Mouse (Mus musculus) gastrocnemius, adult 8-10 months (tissue): ENCODE measurements around the gene Rnf187. TPM values are rescaled to one million over a fixed set of nuclear protein-coding genes. Genes with fewer than 3 reads are reported as not detected.

Experiments used
- DNase-seq, 2 experiments: peaks; one replicate each; pipeline ENCODE4 v3.0.0; 2022; ENCODE audit warnings: low spot score in 2 of 2
- microRNA-seq: library from miRNA; unstranded; fragments of <30 nt; microRNA quantifications from one replicate; pipeline ENCODE4 v1.2.0, GENCODE M21; 2022
- total RNA-seq, 4 experiments: library from RNA; stranded (reverse); gene quantifications; 2 replicates each; pipeline ENCODE4 v1.2.4; 2022

Gene Rnf187
- total RNA-seq, 4 experiments from 2014 or later = 97.5 to 116 (median 100) TPM

GRCm38 (mm10) chr11:58903511-58904409 lies 35.0 kb downstream of the Rnf187 start, which contains the start of gene Zfp39:
TSS of gene Zfp39 (minus strand) at chr11:58904225.
- DNase-seq = peak; percentile 95 to 97

- no peak for DNase-seq
Observed at GRCm38 (mm10) chr11:58901080-58901479, 37.6 kb downstream of the Rnf187 start.

GRCm38 (mm10) chr11:58897485-58897884 lies 41.2 kb downstream of the Rnf187 start:
- DNase-seq = no peak

- no peak for DNase-seq
Observed at GRCm38 (mm10) chr11:58894456-58894855, 44.3 kb downstream of the Rnf187 start.

DNA sequence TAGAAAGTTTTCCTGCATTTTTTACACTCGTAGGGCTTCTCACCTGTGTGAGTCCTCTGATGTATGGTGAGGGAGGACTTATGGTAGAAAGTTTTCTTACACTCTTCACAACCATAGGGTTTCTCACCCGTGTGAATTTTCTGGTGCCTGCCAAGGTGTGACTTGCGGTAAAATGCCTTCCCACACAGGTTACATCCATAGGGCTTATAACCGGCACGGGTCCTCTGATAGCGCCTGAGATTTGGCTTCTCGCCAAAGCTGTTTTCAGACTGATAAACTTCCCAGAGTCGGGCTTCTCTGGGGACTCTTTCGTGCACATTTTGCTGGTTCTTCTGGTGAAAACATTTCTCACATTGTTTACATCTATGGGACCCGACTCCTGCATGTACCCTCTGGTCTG lies 48.2 kb downstream of the Rnf187 start:
- no peak for DNase-seq

GRCm38 (mm10) chr11:58883756-58884155 lies 55.0 kb downstream of the Rnf187 start:
- DNase-seq = no peak

Small RNA genes within 50 kb of the gene (microRNA-seq; reads per million reads assigned to microRNA genes)
- not detected for gene Gm44313

Other genes starting within 250 kb of the Rnf187 start
- gene Olfr319, start 239.8 kb downstream of the Rnf187 start, total RNA-seq = not detected
- gene Olfr318, start 214.9 kb downstream of the Rnf187 start, total RNA-seq = not detected
- gene Olfr317, start 199.7 kb downstream of the Rnf187 start, total RNA-seq = not detected
- not detected for gene Olfr316, start 186.2 kb downstream of the Rnf187 start, total RNA-seq
- gene Olfr315, start 165.7 kb downstream of the Rnf187 start, total RNA-seq = not detected
- not detected for gene Olfr314, start 156.0 kb downstream of the Rnf187 start, total RNA-seq
- not detected for gene Fam183b, start 137.0 kb downstream of the Rnf187 start, total RNA-seq
- gene Olfr313, start 123.9 kb downstream of the Rnf187 start, total RNA-seq = not detected
- gene Olfr312, start 109.7 kb downstream of the Rnf187 start, total RNA-seq = not detected
- gene Olfr311, start 99.7 kb downstream of the Rnf187 start, total RNA-seq = not detected
- under 1 TPM; 0.22 to 0.54 (median 0.36) TPM for gene Gm12258, start 91.8 kb downstream of the Rnf187 start, total RNA-seq
- 1 to 10 TPM; 1.2 to 2.5 (median 1.6) TPM for gene 2810021J22Rik, start 71.7 kb downstream of the Rnf187 start, total RNA-seq
- 1 to 10 TPM; 2.6 to 4.8 (median 4.1) TPM for gene Zfp39, start 34.7 kb downstream of the Rnf187 start, total RNA-seq
- gene Btnl10, start 21.0 kb downstream of the Rnf187 start, total RNA-seq = not detected
- gene Hist3h2ba, start 10.0 kb upstream of the Rnf187 start, total RNA-seq = 1 to 10 TPM in 1 of 4 experiments, under 1 TPM in 1, not detected in 2; 0.52 to 1.2 TPM
- 10 to 100 TPM in 3 of 4 experiments, 1 to 10 TPM in 1; 8.9 to 14.8 (median 11.5) TPM for gene Hist3h2a, start 15.8 kb upstream of the Rnf187 start, total RNA-seq
- gene Trim17, start 15.8 kb upstream of the Rnf187 start, total RNA-seq = under 1 TPM; 0.08 to 0.31 (median 0.20) TPM
- gene Trim11, start 39.2 kb upstream of the Rnf187 start, total RNA-seq = 1 to 10 TPM; 4.8 to 8.5 (median 7.4) TPM
- gene Obscn, start 197.5 kb upstream of the Rnf187 start, total RNA-seq = 1,000 to 10,000 TPM; 2,003 to 2,639 (median 2,223) TPM
- gene Iba57, start 224.8 kb upstream of the Rnf187 start, total RNA-seq = 1 to 10 TPM; 6.1 to 7.4 (median 7.0) TPM
- gene Gjc2, start 244.3 kb upstream of the Rnf187 start, total RNA-seq = under 1 TPM in 1 of 4 experiments, not detected in 3; 0.16 TPM